Mouse (Mus musculus): ENCODE results near the gene Ltbp2. TPM values are rescaled to one million over a fixed set of nuclear protein-coding genes. Genes with fewer than 3 reads are reported as not detected.

The Ltbp2 gene
- polyA plus RNA-seq, 1 experiment from 2014 or later = 0.08 TPM

GRCm38 (mm10) chr12:84806726-84807125, 69.6 kb downstream of the Ltbp2 start:
- Histone ChIP-seq H3K4me2 (replicated peaks; ENCODE audit: low read depth, low read length) (no peak overlapping the region), H3K36me3 (ENCODE audit: control insufficient read depth, insufficient read depth, low read length) (no peaks in the 10 kb centered on the region), H3K4me3 (ENCODE audit: low read length) (no peak overlapping the region), H3K27ac (ENCODE audit: low read depth, low read length) (no peak overlapping the region), H3K9ac (ENCODE audit: low read depth, low read length) (no peak overlapping the region), H3K27me3 (ENCODE audit: control insufficient read depth, insufficient read depth, low read length) (no peaks in the 10 kb centered on the region), H3K9me3 (ENCODE audit: control insufficient read depth, low read length) (no peaks in the 10 kb centered on the region), H3K4me1 (ENCODE audit: control insufficient read depth, insufficient read depth, low read length) (peaks cover 17% of the 10 kb centered on the region; the same call in 1 of the 2 replicates)
- ATAC-seq (ENCODE audit: low FRiP score, low TSS enrichment) = no peak
- 56% methylated on average over 5 of the region's 5 CpGs for WGBS

GRCm38 (mm10) chr12:84806010-84806409, 70.3 kb downstream of the Ltbp2 start:
- Histone ChIP-seq H3K4me1 (ENCODE audit: control insufficient read depth, insufficient read depth, low read length) (peaks cover 17% of the 10 kb centered on the region; the same call in 1 of the 2 replicates), H3K27ac (ENCODE audit: low read depth, low read length) (no peak overlapping the region), H3K27me3 (ENCODE audit: control insufficient read depth, insufficient read depth, low read length) (no peaks in the 10 kb centered on the region), H3K4me3 (ENCODE audit: low read length) (no peak overlapping the region), H3K9ac (ENCODE audit: low read depth, low read length) (no peak overlapping the region), H3K36me3 (ENCODE audit: control insufficient read depth, insufficient read depth, low read length) (no peaks in the 10 kb centered on the region), H3K9me3 (ENCODE audit: control insufficient read depth, low read length) (no peaks in the 10 kb centered on the region), H3K4me2 (replicated peaks; ENCODE audit: low read depth, low read length) (no peak overlapping the region)
- WGBS = 71% methylated on average over 1 of the region's 1 CpGs
- ATAC-seq (ENCODE audit: low FRiP score, low TSS enrichment) = no peak

- Histone ChIP-seq H3K4me2 (replicated peaks; ENCODE audit: low read depth, low read length) (no peak overlapping the region), H3K27ac (ENCODE audit: low read depth, low read length) (no peak overlapping the region), H3K4me1 (ENCODE audit: control insufficient read depth, insufficient read depth, low read length) (peaks cover 17% of the 10 kb centered on the region; the same call in 1 of the 2 replicates), H3K27me3 (ENCODE audit: control insufficient read depth, insufficient read depth, low read length) (no peaks in the 10 kb centered on the region), H3K4me3 (ENCODE audit: low read length) (no peak overlapping the region), H3K36me3 (ENCODE audit: control insufficient read depth, insufficient read depth, low read length) (no peaks in the 10 kb centered on the region), H3K9ac (ENCODE audit: low read depth, low read length) (no peak overlapping the region), H3K9me3 (ENCODE audit: control insufficient read depth, low read length) (no peaks in the 10 kb centered on the region)
- 53% methylated on average over 9 of the region's 9 CpGs for WGBS
- peak; percentile 73 for ATAC-seq (ENCODE audit: low FRiP score, low TSS enrichment)
Measured at GRCm38 (mm10) chr12:84805228-84805842, 71.0 kb downstream of the Ltbp2 start.

- ATAC-seq (ENCODE audit: low FRiP score, low TSS enrichment) = no peak
- Histone ChIP-seq H3K4me1 (ENCODE audit: control insufficient read depth, insufficient read depth, low read length) (peaks cover 17% of the 10 kb centered on the region; the same call in 1 of the 2 replicates), H3K4me2 (replicated peaks; ENCODE audit: low read depth, low read length) (no peak overlapping the region), H3K4me3 (ENCODE audit: low read length) (no peak overlapping the region), H3K36me3 (ENCODE audit: control insufficient read depth, insufficient read depth, low read length) (no peaks in the 10 kb centered on the region), H3K9me3 (ENCODE audit: control insufficient read depth, low read length) (no peaks in the 10 kb centered on the region), H3K9ac (ENCODE audit: low read depth, low read length) (no peak overlapping the region), H3K27me3 (ENCODE audit: control insufficient read depth, insufficient read depth, low read length) (no peaks in the 10 kb centered on the region), H3K27ac (ENCODE audit: low read depth, low read length) (no peak overlapping the region)
- WGBS = 91% methylated on average over 3 of the region's 3 CpGs
Measured at GRCm38 (mm10) chr12:84802625-84803024, 73.7 kb downstream of the Ltbp2 start.

GRCm38 (mm10) chr12:84801532-84802110, 74.7 kb downstream of the Ltbp2 start:
- no peak overlapping the region for H3K4me3 ChIP-seq (ENCODE audit: low read length)
- peaks cover 11% of the 10 kb centered on the region; the same call in 1 of the 2 replicates for H3K4me1 ChIP-seq (ENCODE audit: control insufficient read depth, insufficient read depth, low read length)
- H3K9ac ChIP-seq (ENCODE audit: low read depth, low read length) = no peak overlapping the region
- no peaks in the 10 kb centered on the region for H3K27me3 ChIP-seq (ENCODE audit: control insufficient read depth, insufficient read depth, low read length)
- no peak for ATAC-seq (ENCODE audit: low FRiP score, low TSS enrichment)
- WGBS = 84% methylated on average over 13 of the region's 13 CpGs
- no peaks in the 10 kb centered on the region for H3K9me3 ChIP-seq (ENCODE audit: control insufficient read depth, low read length)
- H3K27ac ChIP-seq (ENCODE audit: low read depth, low read length) = no peak overlapping the region
- H3K36me3 ChIP-seq (ENCODE audit: control insufficient read depth, insufficient read depth, low read length) = no peaks in the 10 kb centered on the region
- H3K4me2 ChIP-seq (replicated peaks; ENCODE audit: low read depth, low read length) = no peak overlapping the region

- H3K36me3 ChIP-seq (ENCODE audit: control insufficient read depth, insufficient read depth, low read length) = no peaks in the 10 kb centered on the region
- H3K4me1 ChIP-seq (ENCODE audit: control insufficient read depth, insufficient read depth, low read length) = no peaks in the 10 kb centered on the region
- no peak overlapping the region for H3K4me3 ChIP-seq (ENCODE audit: low read length)
- WGBS = 58% methylated on average over 4 of the region's 4 CpGs
- H3K4me2 ChIP-seq (replicated peaks; ENCODE audit: low read depth, low read length) = no peak overlapping the region
- no peak overlapping the region for H3K9ac ChIP-seq (ENCODE audit: low read depth, low read length)
- ATAC-seq (ENCODE audit: low FRiP score, low TSS enrichment) = no peak
- no peaks in the 10 kb centered on the region for H3K9me3 ChIP-seq (ENCODE audit: control insufficient read depth, low read length)
- H3K27me3 ChIP-seq (ENCODE audit: control insufficient read depth, insufficient read depth, low read length) = no peaks in the 10 kb centered on the region
- no peak overlapping the region for H3K27ac ChIP-seq (ENCODE audit: low read depth, low read length)
Measured at GRCm38 (mm10) chr12:84800419-84800818, 75.9 kb downstream of the Ltbp2 start.

- H3K27ac ChIP-seq (ENCODE audit: low read depth, low read length) = no peak overlapping the region
- H3K9ac ChIP-seq (ENCODE audit: low read depth, low read length) = no peak overlapping the region
- 94% methylated on average over 13 of the region's 13 CpGs for WGBS
- no peak overlapping the region for H3K4me3 ChIP-seq (ENCODE audit: low read length)
- no peak overlapping the region for H3K4me2 ChIP-seq (replicated peaks; ENCODE audit: low read depth, low read length)
- ATAC-seq (ENCODE audit: low FRiP score, low TSS enrichment) = no peak
- no peaks in the 10 kb centered on the region for H3K4me1 ChIP-seq (ENCODE audit: control insufficient read depth, insufficient read depth, low read length)
- no peaks in the 10 kb centered on the region for H3K36me3 ChIP-seq (ENCODE audit: control insufficient read depth, insufficient read depth, low read length)
- no peaks in the 10 kb centered on the region for H3K9me3 ChIP-seq (ENCODE audit: control insufficient read depth, low read length)
- H3K27me3 ChIP-seq (ENCODE audit: control insufficient read depth, insufficient read depth, low read length) = 0 out of 2 replicates have a peak, but pooled peaks cover 3% of the 10 kb centered on the region
Measured at GRCm38 (mm10) chr12:84799086-84799485, 77.2 kb downstream of the Ltbp2 start.

- ATAC-seq (ENCODE audit: low FRiP score, low TSS enrichment) = no peak
- no peak overlapping the region for H3K4me2 ChIP-seq (replicated peaks; ENCODE audit: low read depth, low read length)
- H3K4me1 ChIP-seq (ENCODE audit: control insufficient read depth, insufficient read depth, low read length) = no peaks in the 10 kb centered on the region
- no peak overlapping the region for H3K4me3 ChIP-seq (ENCODE audit: low read length)
- no peak overlapping the region for H3K27ac ChIP-seq (ENCODE audit: low read depth, low read length)
- no peaks in the 10 kb centered on the region for H3K9me3 ChIP-seq (ENCODE audit: control insufficient read depth, low read length)
- H3K27me3 ChIP-seq (ENCODE audit: control insufficient read depth, insufficient read depth, low read length) = 0 out of 2 replicates have a peak, but pooled peaks cover 3% of the 10 kb centered on the region
- 91% methylated on average over 8 of the region's 8 CpGs for WGBS
- H3K9ac ChIP-seq (ENCODE audit: low read depth, low read length) = no peak overlapping the region
- H3K36me3 ChIP-seq (ENCODE audit: control insufficient read depth, insufficient read depth, low read length) = no peaks in the 10 kb centered on the region
Measured at GRCm38 (mm10) chr12:84794647-84795046, 81.7 kb downstream of the Ltbp2 start.

GRCm38 (mm10) chr12:84792629-84793028, 83.7 kb downstream of the Ltbp2 start:
- H3K27ac ChIP-seq (ENCODE audit: low read depth, low read length) = no peak overlapping the region
- H3K36me3 ChIP-seq (ENCODE audit: control insufficient read depth, insufficient read depth, low read length) = no peaks in the 10 kb centered on the region
- H3K4me3 ChIP-seq (ENCODE audit: low read length) = no peak overlapping the region
- 0 out of 2 replicates have a peak, but pooled peaks cover 3% of the 10 kb centered on the region for H3K27me3 ChIP-seq (ENCODE audit: control insufficient read depth, insufficient read depth, low read length)
- no peak overlapping the region for H3K9ac ChIP-seq (ENCODE audit: low read depth, low read length)
- H3K4me2 ChIP-seq (replicated peaks; ENCODE audit: low read depth, low read length) = no peak overlapping the region
- ATAC-seq (ENCODE audit: low FRiP score, low TSS enrichment) = no peak
- 60% methylated on average over 4 of the region's 4 CpGs for WGBS
- no peaks in the 10 kb centered on the region for H3K4me1 ChIP-seq (ENCODE audit: control insufficient read depth, insufficient read depth, low read length)
- no peaks in the 10 kb centered on the region for H3K9me3 ChIP-seq (ENCODE audit: control insufficient read depth, low read length)
